Mouse (Mus musculus): ENCODE data around the gene Abcg4.
A peak's percentile ranks its signal among the peaks of the same experiment; 100 is the strongest.
"Not testable (repeated sequence)": the region's sequence is repeated elsewhere in the genome, so short reads cannot be mapped to it uniquely, and the experiment has no call there.

The Abcg4 gene

GRCm38 (mm10) chr9:44288076-44288958 lies at the start of gene Abcg4:
Abcg4 (minus strand) TSS chr9:44288615.
- peak; percentile 63 for DNase-seq

GRCm38 (mm10) chr9:44337436-44338169 lies 49.2 kb upstream of the Abcg4 start:
- DNase-seq, result no peak

- no peak for DNase-seq
These were observed 48.5 kb upstream of the Abcg4 start for GRCm38 (mm10) chr9:44336964-44337363.

- DNase-seq, result not testable (repeated sequence)
These were observed 48.1 kb upstream of the Abcg4 start for GRCm38 (mm10) chr9:44336513-44336912.

GRCm38 (mm10) chr9:44336093-44336406 lies 47.6 kb upstream of the Abcg4 start:
- DNase-seq, result no peak

- DNase-seq, result peak; percentile 35
These were observed 47.1 kb upstream of the Abcg4 start for GRCm38 (mm10) chr9:44335331-44336092.

- peak; percentile 98 for DNase-seq
These were observed 46.2 kb upstream of the Abcg4 start, which contains the start of gene H2afx for GRCm38 (mm10) chr9:44334396-44335330. H2afx (plus strand) TSS chr9:44334694.

- DNase-seq, result peak; percentile 39
These were observed 44.7 kb upstream of the Abcg4 start for GRCm38 (mm10) chr9:44332918-44333638.

- no peak for DNase-seq
These were observed 42.3 kb upstream of the Abcg4 start for GRCm38 (mm10) chr9:44330736-44331135.

GRCm38 (mm10) chr9:44327926-44328325 lies 39.5 kb upstream of the Abcg4 start:
- no peak for DNase-seq

- DNase-seq, result no peak
These were observed 38.8 kb upstream of the Abcg4 start for GRCm38 (mm10) chr9:44327064-44327711.

GRCm38 (mm10) chr9:44326371-44327063 lies 38.1 kb upstream of the Abcg4 start:
- peak; percentile 80 for DNase-seq

- DNase-seq, result no peak
These were observed 37.5 kb upstream of the Abcg4 start, which contains the start of gene Dpagt1 for GRCm38 (mm10) chr9:44325768-44326370. Dpagt1 (plus strand) TSS chr9:44326019.

- DNase-seq, result not testable (repeated sequence)
These were observed 36.8 kb upstream of the Abcg4 start for GRCm38 (mm10) chr9:44325032-44325767.

GRCm38 (mm10) chr9:44324147-44324546 lies 35.7 kb upstream of the Abcg4 start:
- no peak for DNase-seq

GRCm38 (mm10) chr9:44323656-44324055 lies 35.2 kb upstream of the Abcg4 start:
- not testable (repeated sequence) for DNase-seq

GRCm38 (mm10) chr9:44320799-44321133 lies 32.4 kb upstream of the Abcg4 start:
- no peak for DNase-seq

- peak; percentile 88 for DNase-seq
These were observed 31.7 kb upstream of the Abcg4 start, which contains the start of gene C2cd2l for GRCm38 (mm10) chr9:44319887-44320798. C2cd2l (minus strand) TSS chr9:44320285.

Measured in cerebellum, adult 11 months (tissue).